Mouse (Mus musculus): ENCODE results near the gene Mpeg1.

DNA sequence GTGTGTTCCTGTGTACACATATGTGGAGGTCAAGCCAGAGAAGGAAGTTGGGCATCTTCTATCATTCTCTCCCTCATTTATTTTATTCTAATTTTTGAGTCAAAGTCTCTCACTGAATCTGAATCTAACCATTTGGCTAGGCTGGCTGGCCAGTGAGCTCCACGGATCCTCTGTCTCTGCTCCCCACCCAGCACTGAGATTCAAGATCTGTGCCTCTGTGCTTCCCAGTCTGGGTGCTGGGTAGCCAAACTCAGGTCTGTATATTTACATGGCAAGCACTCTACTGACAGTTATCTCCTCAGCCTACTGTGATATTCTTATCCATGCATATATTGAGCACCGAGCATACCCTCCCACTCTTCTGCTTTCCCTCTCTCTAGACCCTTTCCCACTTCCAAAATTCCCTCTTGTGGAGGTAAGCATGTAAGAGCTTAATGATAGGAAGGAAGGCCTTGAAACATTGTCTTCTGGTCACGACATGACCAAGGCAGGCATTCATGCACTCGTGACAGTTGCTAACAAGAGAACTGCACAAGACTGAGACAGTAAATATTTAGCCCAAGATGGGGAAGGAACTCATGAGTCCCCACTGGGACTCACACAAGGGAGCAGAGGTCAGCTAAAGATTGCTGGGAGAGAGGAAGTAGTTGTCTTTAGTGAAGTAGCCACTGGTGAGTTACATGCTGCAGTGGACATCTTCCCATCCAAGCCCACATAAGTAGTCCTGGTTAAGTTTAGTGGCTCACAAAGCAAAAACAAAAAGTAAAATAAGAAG lies 24.6 kb upstream of the Mpeg1 start:
- TF ChIP-seq CTCF (IDR thresholded peaks at IDR 0.05; ENCODE audit: borderline replicate concordance, extremely low read depth, insufficient read depth, insufficient read length): no peak
- no peak for TF ChIP-seq POLR2A (IDR thresholded peaks at IDR 0.05; ENCODE audit: borderline replicate concordance, extremely low read depth, insufficient read depth, insufficient read length, poor library complexity, severe bottlenecking)
